Mouse (Mus musculus) stomach, postnatal 0 days (tissue): ENCODE results near the gene Atad3a. TPM values are rescaled to one million over a fixed set of nuclear protein-coding genes. Genes with fewer than 3 reads are reported as not detected.
A peak's percentile ranks its signal among the peaks of the same experiment; 100 is the strongest.

Experiments used
- ATAC-seq: fragments of 200-750 bp; cut with Nextera tagmentation; 2 replicates; pipeline ENCODE4 v1.8.0; 2017; ENCODE audit not compliant: low FRiP score, low TSS enrichment
- DNase-seq: peaks from one replicate; pipeline ENCODE4 v3.0.0-alpha.2; 2016; ENCODE audit warnings: low spot score
- H3K27ac ChIP-seq: fragments of 300-500 bp; sonication (generic); replicated peaks from 2 replicates; pipeline ENCODE4 v1.5.1; 2014; ENCODE audit warnings: mild to moderate bottlenecking, control low read depth
- H3K27me3 ChIP-seq: fragments of 300-500 bp; sonication (generic); 2 replicates; pipeline ENCODE4 v1.6.1; 2014; ENCODE audit warnings: low read length; ENCODE audit not compliant: control insufficient read depth, insufficient read depth
- H3K36me3 ChIP-seq: fragments of 300-500 bp; sonication (generic); 2 replicates; pipeline ENCODE4 v1.6.1; 2014; ENCODE audit warnings: low read length, mixed read lengths; ENCODE audit not compliant: control insufficient read depth, insufficient read depth
- H3K4me1 ChIP-seq: fragments of 300-500 bp; sonication (generic); replicated peaks from 2 replicates; pipeline ENCODE4 v1.6.1; 2014; ENCODE audit warnings: antibody characterized with exemption; ENCODE audit not compliant: control insufficient read depth, insufficient read depth
- H3K4me2 ChIP-seq: fragments of 300-500 bp; sonication (generic); replicated peaks from 2 replicates; pipeline ENCODE4 v1.6.1; 2014; ENCODE audit warnings: low read depth, mild to moderate bottlenecking, control low read depth, moderate library complexity
- H3K4me3 ChIP-seq: fragments of 300-500 bp; sonication (generic); 2 replicates; pipeline ENCODE4 v1.5.1; 2014; ENCODE audit warnings: low read depth, low read length, control low read depth
- H3K9ac ChIP-seq: fragments of 300-500 bp; sonication (generic); 2 replicates; pipeline ENCODE4 v1.6.1; 2014; ENCODE audit warnings: mild to moderate bottlenecking, low read length, control low read depth, mixed read lengths
- H3K9me3 ChIP-seq: fragments of 300-500 bp; sonication (generic); 2 replicates; pipeline ENCODE4 v1.6.1; 2016; ENCODE audit warnings: low read length; ENCODE audit not compliant: control insufficient read depth
- CTCF ChIP-seq: IDR thresholded peaks from 2 replicates; pipeline ENCODE4 v1.5.1; 2016; ENCODE audit warnings: antibody characterized with exemption, low read depth, mild to moderate bottlenecking, moderate library complexity
- EP300 ChIP-seq: optimal IDR thresholded peaks from 2 replicates; pipeline ENCODE3; 2016; ENCODE audit warnings: antibody characterized with exemption
- WGBS: fragments of 180-500 bp; shearing (Covaris S2); extraction: QIAGEN DNeasy Blood & Tissue Kit; methylation state at CpG from one replicate; pipeline ENCODE4 v1.1.7; 2014; 5-methylcytosine and 5-hydroxymethylcytosine counted together
- polyA plus RNA-seq: library from polyadenylated mRNA; unstranded; fragments of >200 nt; fragmentation: Nextera tagmentation; extraction: Ambion mirVana; gene quantifications from 2 replicates; pipeline ENCODE4 v1.2.1, GENCODE M21; 2015

Atad3a gene
- polyA plus RNA-seq, 1 experiment from 2014 or later: 48.8 TPM

- ATAC-seq (no peak), DNase-seq (no peak)
- H3K9ac ChIP-seq: peak within 1 kb of the TSS; percentile 86
- no peaks in the 10 kb centered on the region for H3K9me3 ChIP-seq
- peak within 1 kb of the TSS; percentile 75 for H3K4me2 ChIP-seq
- H3K4me3 ChIP-seq: peak within 1 kb of the TSS; percentile 63
- H3K36me3 ChIP-seq: no peaks in the 10 kb centered on the region
- no peaks in the 10 kb centered on the region for H3K4me1 ChIP-seq
- H3K27me3 ChIP-seq: no peaks in the 10 kb centered on the region
- 54% methylated on average over 5 of the region's 5 CpGs for WGBS
- TF ChIP-seq EP300 (no peak), CTCF (peak; percentile 58)
- H3K27ac ChIP-seq: no peak within 1 kb of the TSS
Measured at GRCm38 (mm10) chr4:155785819-155786218, 24.9 kb upstream of the Atad3a start, which contains the start of gene Tmem88b. TSS of gene Tmem88b (minus strand) at chr4:155785874.

GRCm38 (mm10) chr4:155785246-155785645, 24.4 kb upstream of the Atad3a start:
- no peak for TF ChIP-seq CTCF
- TF ChIP-seq EP300: no peak
- Histone ChIP-seq H3K4me3 (no peak overlapping the region), H3K4me2 (no peak overlapping the region), H3K9me3 (no peaks in the 10 kb centered on the region), H3K4me1 (no peaks in the 10 kb centered on the region), H3K36me3 (no peaks in the 10 kb centered on the region), H3K9ac (no peak overlapping the region), H3K27me3 (no peaks in the 10 kb centered on the region), H3K27ac (no peak overlapping the region)
- WGBS: 78% methylated on average over 10 of the region's 10 CpGs
- DNase-seq (no peak), ATAC-seq (no peak)

- Histone ChIP-seq H3K27ac (peak overlapping the region; percentile 83), H3K36me3 (no peaks in the 10 kb centered on the region), H3K4me1 (no peaks in the 10 kb centered on the region), H3K4me2 (peak overlapping the region; percentile 75), H3K9ac (peak overlapping the region; percentile 86), H3K4me3 (peak overlapping the region; percentile 63), H3K9me3 (no peaks in the 10 kb centered on the region), H3K27me3 (no peaks in the 10 kb centered on the region)
- peak; percentile 83 for DNase-seq
- under 1% methylated on average over 49 of the region's 52 CpGs for WGBS
- TF ChIP-seq CTCF (peak; percentile 87), EP300 (no peak)
- ATAC-seq: peak; percentile 84
Measured at GRCm38 (mm10) chr4:155784081-155784701, 23.3 kb upstream of the Atad3a start.

- Histone ChIP-seq H3K4me1 (no peaks in the 10 kb centered on the region), H3K27me3 (no peaks in the 10 kb centered on the region), H3K36me3 (no peaks in the 10 kb centered on the region), H3K9ac (no peak overlapping the region; the same call in 1 of the 2 replicates), H3K4me3 (peak overlapping the region; percentile 63), H3K4me2 (peak overlapping the region; percentile 75), H3K9me3 (no peaks in the 10 kb centered on the region), H3K27ac (peak overlapping the region; percentile 83; the same call in 1 of the 2 replicates)
- WGBS: 29% methylated on average over 16 of the region's 16 CpGs
- TF ChIP-seq EP300 (no peak), CTCF (no peak)
- DNase-seq (no peak), ATAC-seq (peak; percentile 21; the same call in 1 of the 2 replicates)
Measured at GRCm38 (mm10) chr4:155783486-155784080, 22.7 kb upstream of the Atad3a start.

GRCm38 (mm10) chr4:155780895-155781294, 20.0 kb upstream of the Atad3a start:
- H3K4me2 ChIP-seq: no peak overlapping the region
- H3K27ac ChIP-seq: peak overlapping the region; percentile 45; the same call in 1 of the 2 replicates
- no peaks in the 10 kb centered on the region for H3K36me3 ChIP-seq
- ATAC-seq (no peak; the same call in 1 of the 2 replicates), DNase-seq (no peak)
- TF ChIP-seq CTCF: no peak
- no peak for TF ChIP-seq EP300
- peaks cover 7% of the 10 kb centered on the region for H3K4me1 ChIP-seq
- WGBS: 35% methylated on average over 6 of the region's 6 CpGs
- H3K9me3 ChIP-seq: no peaks in the 10 kb centered on the region
- H3K4me3 ChIP-seq: no peak overlapping the region
- H3K27me3 ChIP-seq: no peaks in the 10 kb centered on the region
- no peak overlapping the region for H3K9ac ChIP-seq

- Histone ChIP-seq H3K27ac (no peak overlapping the region; the same call in 1 of the 2 replicates), H3K9me3 (no peaks in the 10 kb centered on the region), H3K4me2 (no peak overlapping the region), H3K4me3 (no peak overlapping the region), H3K4me1 (peaks cover 9% of the 10 kb centered on the region), H3K27me3 (no peaks in the 10 kb centered on the region), H3K36me3 (no peaks in the 10 kb centered on the region), H3K9ac (no peak overlapping the region)
- DNase-seq: no peak
- no peak for TF ChIP-seq CTCF
- no peak for TF ChIP-seq EP300
- ATAC-seq: no peak
- 72% methylated on average over 4 of the region's 4 CpGs for WGBS
Measured at GRCm38 (mm10) chr4:155779498-155779897, 18.6 kb upstream of the Atad3a start.
